Mouse (Mus musculus): ENCODE data around the gene 3110040M04Rik. TPM values are rescaled to one million over a fixed set of nuclear protein-coding genes. Genes with fewer than 3 reads are reported as not detected.
"Not testable (repeated sequence)": the region's sequence is repeated elsewhere in the genome, so short reads cannot be mapped to it uniquely, and the experiment has no call there.

The 3110040M04Rik gene
- total RNA-seq (2021): not detected
- long read RNA-seq: 0 reads

DNA sequence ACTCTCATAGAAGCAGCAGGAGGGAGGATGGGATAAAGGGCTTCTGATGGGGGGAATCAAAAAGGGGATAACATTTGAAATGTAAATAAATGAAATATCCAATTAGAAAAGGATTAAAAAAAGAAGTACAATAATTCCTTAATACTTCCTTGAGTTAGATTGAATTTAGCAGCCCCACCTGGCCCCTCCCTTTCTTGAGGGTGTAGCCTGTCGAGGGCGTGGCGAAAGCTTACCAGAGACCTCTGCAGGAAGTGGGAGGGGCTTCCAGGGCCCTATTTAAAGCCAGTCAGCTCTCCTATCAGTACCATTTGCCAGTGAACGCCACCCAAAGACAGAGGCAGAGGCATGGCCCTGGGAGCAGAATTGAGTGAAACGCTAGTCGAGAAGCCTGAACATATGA is at the start of gene 3110040M04Rik:
Gene 3110040M04Rik, plus strand, starts transcription at position 304 of the 400 bp plus-strand sequence.
- not testable (repeated sequence) for DNase-seq (ENCODE audit: low spot score in 2 of 2)

GRCm38 (mm10) chr1:151154131-151154530 is 49.8 kb upstream of the 3110040M04Rik start:
- not testable (repeated sequence) for DNase-seq (ENCODE audit: low spot score in 2 of 2)

- DNase-seq (ENCODE audit: low spot score in 2 of 2): no peak
These were observed 47.8 kb upstream of the 3110040M04Rik start for GRCm38 (mm10) chr1:151156129-151156528.

- DNase-seq (ENCODE audit: low spot score in 2 of 2): no peak
These were observed 46.9 kb upstream of the 3110040M04Rik start for GRCm38 (mm10) chr1:151156777-151157632.

- no peak for DNase-seq (ENCODE audit: low spot score in 2 of 2)
These were observed 45.7 kb upstream of the 3110040M04Rik start for GRCm38 (mm10) chr1:151157963-151158856.

GRCm38 (mm10) chr1:151158857-151159510 is 44.9 kb upstream of the 3110040M04Rik start:
- DNase-seq (ENCODE audit: low spot score in 2 of 2): no peak

DNA sequence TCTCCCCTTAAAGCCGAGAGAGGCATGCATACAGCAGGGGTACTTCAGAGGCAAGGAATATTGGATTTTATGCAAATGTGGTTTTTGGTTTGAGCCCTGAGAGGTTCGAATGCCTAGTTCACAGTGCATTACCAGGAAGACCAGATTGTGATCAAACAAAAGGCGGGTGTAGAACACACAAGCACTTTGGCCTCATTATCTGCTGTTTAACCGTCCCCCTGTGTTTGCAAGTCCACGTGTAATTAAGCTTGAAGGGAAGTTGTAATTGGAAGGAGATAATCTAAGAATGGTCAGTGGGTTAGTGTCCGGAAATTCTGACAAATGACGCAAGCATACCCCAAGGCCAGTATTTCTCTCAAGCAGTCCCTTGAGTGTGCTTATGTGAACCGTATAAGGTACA is 37.9 kb upstream of the 3110040M04Rik start:
- no peak for DNase-seq (ENCODE audit: low spot score in 2 of 2)

DNA sequence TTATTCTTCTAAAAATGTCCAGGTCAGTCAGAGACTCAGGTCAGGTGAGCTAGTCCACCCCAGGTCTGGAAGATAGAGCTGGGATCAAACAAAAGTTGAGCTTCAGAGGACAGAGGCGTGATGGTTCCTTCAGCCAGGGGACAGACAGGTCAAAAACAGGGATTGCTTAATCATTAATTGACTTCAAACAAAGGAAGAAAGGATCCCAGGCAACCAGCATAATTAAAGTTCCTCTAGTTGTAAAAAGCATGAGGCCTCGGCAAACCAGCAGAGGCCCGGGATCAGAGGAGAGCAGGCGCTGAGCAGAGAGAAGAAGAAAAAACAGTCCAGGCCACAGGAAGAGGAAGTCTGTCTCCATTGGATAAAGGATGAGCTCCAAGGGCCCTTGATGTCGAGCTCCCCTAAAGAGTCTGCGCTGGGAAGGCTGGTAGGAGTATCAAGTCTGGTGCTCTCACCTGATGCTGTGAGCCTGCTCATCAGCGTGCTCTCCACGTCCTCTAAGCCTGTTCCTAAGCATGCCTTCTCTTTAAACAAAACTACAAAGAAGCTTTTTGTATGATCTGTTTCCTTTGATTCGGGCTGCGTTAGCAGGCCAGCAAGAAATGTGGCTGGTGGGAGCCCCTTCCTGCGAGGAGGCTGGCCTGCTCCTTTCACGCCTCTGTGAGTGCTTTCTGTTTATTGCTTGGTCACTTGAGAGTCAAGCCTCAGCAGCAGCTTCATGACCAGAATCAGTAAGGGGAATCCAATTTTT is 36.4 kb upstream of the 3110040M04Rik start:
- DNase-seq (ENCODE audit: low spot score in 2 of 2): no peak

DNA sequence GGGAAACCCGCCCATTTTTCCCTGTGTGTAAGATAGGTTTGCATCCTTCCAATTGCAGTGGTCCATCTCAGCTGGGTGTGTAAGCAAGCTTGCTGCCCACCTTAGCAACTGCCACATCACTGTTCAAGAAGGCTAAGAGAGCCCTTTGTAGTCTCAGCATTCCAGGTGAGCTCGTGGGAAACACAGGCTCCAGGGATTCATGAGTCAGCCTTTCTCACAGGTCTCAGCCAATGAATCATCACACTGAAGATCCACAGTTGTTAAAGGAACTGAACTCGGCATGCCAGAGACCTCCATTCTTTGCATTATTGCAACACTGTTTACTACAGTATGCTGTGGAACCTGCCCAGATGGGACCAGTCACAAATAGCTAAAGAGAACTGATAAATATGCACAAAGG is 35.3 kb upstream of the 3110040M04Rik start:
- no peak for DNase-seq (ENCODE audit: low spot score in 2 of 2)

DNA sequence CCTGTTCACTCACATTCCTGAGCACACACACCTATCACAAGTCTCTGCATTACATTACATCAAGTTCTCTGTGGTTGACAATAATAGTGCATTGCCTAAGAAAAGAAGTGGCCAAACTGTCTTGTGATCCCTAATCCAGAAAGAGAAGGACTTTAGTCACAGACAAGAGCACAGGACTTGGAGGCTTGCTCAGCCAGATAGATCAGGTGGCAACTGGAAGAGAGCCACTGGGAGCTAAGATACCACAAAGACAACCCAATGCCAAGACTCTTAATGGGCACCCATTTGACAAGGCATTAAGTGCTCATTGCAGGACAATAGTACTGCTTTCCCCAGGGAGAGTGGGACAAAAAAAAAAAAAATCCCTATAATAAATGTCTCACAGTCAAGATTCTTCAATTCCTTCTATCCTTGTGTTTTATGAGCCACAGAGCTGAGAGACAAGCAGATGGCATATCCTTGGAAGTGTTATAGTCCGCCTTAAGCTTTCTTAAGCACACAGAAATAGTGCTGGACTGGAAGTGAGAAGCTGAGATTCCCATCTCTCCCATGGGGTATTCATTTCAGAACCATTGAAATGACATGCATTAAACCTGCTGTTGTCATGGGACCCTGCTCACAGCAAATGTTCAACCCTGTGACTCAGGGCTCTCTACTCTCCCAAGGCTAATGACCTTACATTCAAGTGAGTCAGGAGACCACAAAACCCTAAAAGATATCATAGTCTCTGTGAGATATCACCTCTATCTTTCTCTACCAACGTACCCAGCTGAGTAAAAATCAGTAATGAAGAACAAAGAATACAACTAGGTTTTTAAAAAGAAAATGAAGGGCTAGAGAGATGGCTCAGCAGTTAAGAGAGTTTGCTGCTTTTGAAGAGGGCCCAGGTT is 32.1 kb upstream of the 3110040M04Rik start:
- no peak for DNase-seq (ENCODE audit: low spot score in 2 of 2)

DNA sequence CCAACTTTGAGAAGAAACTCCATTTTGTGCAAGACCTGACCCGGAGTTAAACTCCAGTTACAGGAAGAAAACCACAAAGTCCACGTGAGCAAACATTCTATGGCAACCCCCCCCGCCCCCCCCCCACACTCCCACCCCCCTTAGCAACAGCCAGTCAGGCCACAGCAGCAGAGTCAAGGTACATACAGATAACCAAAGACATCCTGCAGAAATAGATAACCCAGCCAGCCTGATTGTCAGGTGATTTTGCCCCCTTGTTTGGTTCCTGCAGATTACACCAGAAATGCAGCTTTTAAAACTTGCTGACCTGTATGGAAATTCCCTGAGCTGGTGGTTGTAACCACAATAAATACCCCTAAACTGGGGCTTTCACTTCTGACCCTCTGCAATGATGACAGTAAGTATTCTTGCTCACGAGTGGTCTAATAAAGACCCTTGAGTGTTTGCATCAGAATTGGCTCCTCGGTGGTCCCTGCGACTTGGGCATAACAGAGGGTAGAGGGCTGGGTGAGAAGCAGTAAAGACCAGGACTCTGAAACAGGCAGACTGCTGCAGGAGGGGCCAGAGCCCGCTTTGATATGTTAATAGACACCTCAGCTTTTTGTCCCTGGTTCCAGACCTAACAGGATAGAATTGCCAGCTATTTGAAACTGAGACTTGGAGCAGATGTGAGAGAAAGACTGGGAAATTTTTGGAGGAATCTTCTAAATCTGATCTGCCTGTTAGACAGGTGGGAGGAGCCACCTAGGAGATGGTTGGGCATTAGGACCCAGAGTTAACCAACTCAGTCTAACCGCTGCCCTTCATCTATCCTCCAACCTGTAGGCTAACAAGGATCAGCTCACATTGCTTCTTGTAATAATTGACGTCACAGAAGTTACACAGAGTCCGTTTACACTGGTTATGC is 26.6 kb upstream of the 3110040M04Rik start:
- DNase-seq (ENCODE audit: low spot score in 2 of 2): no peak

GRCm38 (mm10) chr1:151177937-151178271 is 26.0 kb upstream of the 3110040M04Rik start:
- DNase-seq (ENCODE audit: low spot score in 2 of 2): no peak

- no peak for DNase-seq (ENCODE audit: low spot score in 2 of 2)
These were observed 25.3 kb upstream of the 3110040M04Rik start for GRCm38 (mm10) chr1:151178505-151179083.

DNA sequence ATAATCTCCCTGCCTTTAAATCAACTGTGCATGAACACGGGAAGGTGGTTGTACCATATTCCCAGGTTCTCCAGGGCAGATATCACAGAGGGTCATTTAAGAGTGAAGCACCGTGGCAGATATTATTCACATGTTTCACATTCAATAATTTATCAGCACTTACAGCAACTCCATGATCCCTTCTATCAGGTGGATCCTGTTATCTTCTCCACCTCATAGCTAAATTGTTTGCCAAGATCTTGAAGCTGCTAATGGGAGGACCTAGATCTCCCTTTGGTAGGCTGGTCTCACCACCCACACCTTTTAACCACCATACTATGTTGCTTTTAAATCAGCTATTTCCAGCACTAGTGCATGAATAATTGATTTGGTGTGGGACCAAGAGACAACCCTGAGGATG is 23.8 kb upstream of the 3110040M04Rik start:
- DNase-seq (ENCODE audit: low spot score in 2 of 2): no peak

- DNase-seq (ENCODE audit: low spot score in 2 of 2): not testable (repeated sequence)
These were observed 21.7 kb upstream of the 3110040M04Rik start, which contains the start of gene Gm47985 for GRCm38 (mm10) chr1:151182266-151182665. Gm47985 (plus strand) TSS chr1:151182537.

DNA sequence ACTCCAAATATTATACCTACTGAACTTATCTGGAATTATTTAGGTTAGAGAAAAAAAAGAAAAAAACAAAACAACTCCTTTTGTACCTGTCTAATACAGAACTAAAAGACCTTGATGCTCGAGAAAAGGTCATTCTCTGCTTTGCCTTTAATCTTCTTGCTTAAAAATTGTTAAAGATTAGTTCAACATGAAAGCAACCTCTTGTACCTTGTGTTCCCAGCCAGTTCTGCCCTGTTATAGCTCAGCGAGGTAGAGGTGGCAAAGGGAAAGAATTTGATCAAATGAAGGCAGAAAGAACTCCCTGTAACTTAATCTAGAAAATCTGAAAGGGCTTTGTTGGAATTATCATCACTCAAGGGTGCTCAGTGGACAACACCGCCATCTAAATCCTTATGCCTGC is 17.7 kb upstream of the 3110040M04Rik start:
- not testable (repeated sequence) for DNase-seq (ENCODE audit: low spot score in 2 of 2)

DNA sequence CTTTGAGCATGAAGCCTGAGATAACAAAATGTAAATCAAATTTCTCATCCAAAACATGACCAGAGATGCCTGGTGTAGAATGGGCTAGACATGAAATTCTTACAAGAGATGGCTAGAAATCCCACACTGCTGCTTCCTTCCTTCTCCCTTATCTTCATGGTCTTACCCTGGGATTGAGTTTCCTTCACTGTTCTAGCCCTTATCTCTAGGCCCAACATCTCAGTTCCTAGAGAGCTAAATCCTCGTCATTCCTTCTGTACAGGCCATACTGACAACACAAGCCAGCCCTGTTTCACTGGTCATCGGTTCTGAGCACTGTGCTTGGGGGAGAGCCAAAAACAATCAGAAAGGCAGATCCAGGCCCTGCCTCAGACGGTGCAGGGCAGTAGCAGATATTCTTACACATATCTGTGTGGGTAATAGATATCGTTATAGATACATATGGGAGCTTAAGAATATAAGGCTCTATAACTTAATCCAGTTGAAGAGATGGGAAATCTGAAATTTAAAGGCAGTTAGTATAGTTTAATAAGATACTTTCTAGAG is 17.0 kb upstream of the 3110040M04Rik start:
- DNase-seq (ENCODE audit: low spot score in 2 of 2): not testable (repeated sequence)

- no peak for DNase-seq (ENCODE audit: low spot score in 2 of 2)
These were observed 15.5 kb upstream of the 3110040M04Rik start for GRCm38 (mm10) chr1:151188469-151188868.

All from layer of hippocampus, adult 18-20 months (tissue).